Mouse (Mus musculus) adrenal gland, postnatal 14 days (tissue): Measurements from ENCODE around the gene Hc. TPM values are rescaled to one million over a fixed set of nuclear protein-coding genes. Genes with fewer than 3 reads are reported as not detected.

ENCODE experiments used
- DNase-seq: peaks from one replicate; pipeline ENCODE4 v3.0.0; 2021; ENCODE audit warnings: mixed read lengths
- total RNA-seq: library from RNA; stranded (reverse); gene quantifications from 2 replicates; pipeline ENCODE4 v1.2.3, GENCODE M21; 2021

The Hc gene
- total RNA-seq, 1 experiment from 2014 or later = 46.1 TPM

GRCm38 (mm10) chr2:34953547-34954116 lies 107.6 kb downstream of the Hc start:
- DNase-seq = no peak

DNA sequence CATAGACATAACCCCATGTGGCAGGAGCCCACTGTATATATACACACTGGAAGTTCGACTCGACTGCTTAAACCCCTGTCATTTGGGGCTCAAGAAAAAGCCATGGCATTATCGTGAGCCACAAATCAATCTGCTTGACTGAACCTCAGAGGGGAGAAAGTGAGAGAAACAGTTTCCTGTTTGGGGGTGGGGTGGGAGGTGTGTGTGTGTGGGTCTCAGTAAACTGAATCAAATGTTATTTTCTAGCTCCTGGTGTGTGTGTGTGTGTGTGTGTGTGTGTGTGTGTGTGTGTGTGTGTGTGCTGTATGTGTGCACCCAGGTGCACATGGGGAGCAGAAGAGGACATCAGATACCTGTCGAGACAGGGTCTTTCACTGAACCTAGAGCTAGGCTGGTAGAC lies 108.2 kb downstream of the Hc start:
- DNase-seq = no peak

DNA sequence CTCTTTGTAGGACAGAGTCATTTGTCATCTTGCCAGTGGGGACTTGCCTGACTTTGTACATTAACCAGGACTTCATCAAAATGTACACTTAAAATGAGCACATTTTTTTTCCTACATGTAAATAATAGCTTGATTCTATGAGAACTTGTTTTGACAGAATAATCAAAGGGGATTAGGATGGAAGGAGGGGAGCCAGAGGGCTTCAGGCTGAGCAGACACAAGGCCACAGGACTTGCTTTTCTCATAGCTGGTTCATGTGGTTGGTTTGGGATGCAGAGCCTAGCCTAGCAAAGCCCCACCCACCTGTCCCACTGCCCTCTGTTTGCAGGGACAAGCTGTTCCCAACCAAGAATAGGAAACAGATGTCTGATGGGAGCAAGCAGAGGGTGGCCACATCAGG lies 109.8 kb downstream of the Hc start:
- DNase-seq = no peak

GRCm38 (mm10) chr2:34948622-34949021 lies 112.6 kb downstream of the Hc start:
- no peak for DNase-seq

GRCm38 (mm10) chr2:34946046-34946445 lies 115.2 kb downstream of the Hc start:
- DNase-seq = no peak

GRCm38 (mm10) chr2:34945580-34945979 lies 115.7 kb downstream of the Hc start:
- DNase-seq = no peak

DNA sequence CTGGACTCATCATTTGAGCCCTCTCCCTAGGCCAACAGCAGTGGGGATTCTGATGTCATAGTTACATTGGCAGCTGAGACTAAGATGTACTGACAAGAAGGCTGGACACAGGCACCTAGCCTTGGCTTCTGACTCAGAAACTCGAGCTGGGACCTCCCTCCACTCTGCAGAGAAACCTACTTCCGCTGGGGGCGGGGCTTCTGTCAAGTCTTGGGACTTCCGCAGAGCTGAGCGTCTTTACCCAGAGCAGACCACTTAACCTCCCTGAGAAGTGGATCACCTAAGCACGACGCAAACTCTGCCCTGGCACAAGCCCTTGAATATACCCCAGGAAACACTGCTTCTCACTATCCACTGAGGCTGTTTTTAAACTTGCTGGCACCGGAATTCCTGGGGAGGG lies 116.5 kb downstream of the Hc start:
- DNase-seq = peak; percentile 80

- DNase-seq = no peak
Observed at GRCm38 (mm10) chr2:34943556-34944120, 117.6 kb downstream of the Hc start.

GRCm38 (mm10) chr2:34941061-34941675 lies 120.1 kb downstream of the Hc start:
- DNase-seq = no peak

DNA sequence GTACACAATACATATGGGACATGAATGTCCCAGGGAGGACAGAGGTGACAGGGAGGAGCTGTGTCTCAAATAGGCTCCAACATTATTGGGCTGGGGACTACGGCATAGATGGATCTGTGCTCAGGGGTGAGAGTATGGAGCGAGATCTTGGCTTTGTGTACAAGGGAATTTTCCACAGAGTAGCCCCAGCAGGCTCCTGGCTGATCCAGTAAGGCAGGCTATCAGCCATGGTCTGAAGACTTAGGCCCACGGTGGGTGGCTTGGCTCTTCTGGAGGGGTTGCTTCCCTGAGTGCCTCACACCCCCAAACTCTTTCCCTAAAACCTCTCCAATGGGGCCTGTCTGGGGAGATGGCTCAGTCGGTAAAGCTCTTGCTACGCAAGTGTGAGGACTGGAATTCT lies 121.0 kb downstream of the Hc start:
- DNase-seq = no peak

GRCm38 (mm10) chr2:34938269-34939208 lies 122.7 kb downstream of the Hc start:
- DNase-seq = peak; percentile 44

DNA sequence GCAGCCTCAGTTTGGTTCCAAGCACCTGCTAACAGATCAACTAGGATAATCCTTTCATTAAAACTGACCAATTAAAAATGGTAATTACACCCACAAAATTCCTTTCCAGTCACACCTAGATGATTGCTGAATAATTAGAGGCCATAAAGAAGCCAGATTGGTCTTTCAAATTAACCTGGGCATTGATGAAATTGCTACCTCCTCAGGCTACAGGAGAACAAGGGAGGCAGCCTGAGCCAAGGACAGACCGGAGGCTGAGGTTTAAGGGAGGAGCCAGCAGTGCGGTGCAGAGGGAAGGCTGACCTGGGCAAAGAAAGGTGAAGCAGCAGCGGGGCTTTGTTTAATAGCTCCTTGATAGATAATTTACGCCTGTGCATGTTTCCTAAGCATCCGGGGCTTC lies 123.8 kb downstream of the Hc start:
- DNase-seq = no peak

Other genes starting within 250 kb of the Hc start
- gene Fbxw2, start 235.1 kb downstream of the Hc start, total RNA-seq = 67.5 and 75.5 TPM in 2 replicates
- gene Gm34653, start 228.4 kb downstream of the Hc start, total RNA-seq = not detected in 2 replicates
- gene Cutal, start 187.0 kb downstream of the Hc start, total RNA-seq = 0.38 and 6.5 TPM in 2 replicates
- gene Psmd5, start 186.5 kb downstream of the Hc start, total RNA-seq = 32.2 and 39.5 TPM in 2 replicates
- 4.3 and 5.0 TPM in 2 replicates for gene Phf19, start 147.4 kb downstream of the Hc start, total RNA-seq
- gene Traf1, start 99.7 kb downstream of the Hc start, total RNA-seq = 4.2 and 7.1 TPM in 2 replicates
- gene AI182371, start 40.1 kb upstream of the Hc start, total RNA-seq = 2.4 and 37.8 TPM in 2 replicates
- 17.1 and 22.0 TPM in 2 replicates for gene Cntrl, start 48.1 kb upstream of the Hc start, total RNA-seq
- gene Rab14, start 139.7 kb upstream of the Hc start, total RNA-seq = 184 and 199 TPM in 2 replicates
- 179 and 208 TPM in 2 replicates for gene Gsn, start 194.9 kb upstream of the Hc start, total RNA-seq